Mouse (Mus musculus) MEL (cell line): ENCODE data around the gene Glo1. TPM values are rescaled to one million over a fixed set of nuclear protein-coding genes. Genes with fewer than 3 reads are reported as not detected.

Experiments used
- DNase-seq: peaks from one replicate; pipeline ENCODE4 v3.0.0; 2011; ENCODE audit warnings: low read depth, low spot score
- H3K27ac ChIP-seq: 2 replicates; pipeline ENCODE4 v1.5.1; 2012; ENCODE audit warnings: low read depth, mild to moderate bottlenecking, control low read depth, low read length, moderate library complexity; ENCODE audit not compliant: control insufficient read depth
- H3K27me3 ChIP-seq, 2 experiments: fragments of 150-350 bp in 1 of 2; sonication (generic) in 1 of 2; 2 replicates each; pipeline ENCODE4 v1.6.1; 2012; ENCODE audit warnings: low read length in 2 of 2, mild to moderate bottlenecking in 2 of 2, improper control_type of control experiment in 1 of 2, moderate library complexity in 1 of 2; ENCODE audit not compliant: insufficient read depth in 2 of 2, control insufficient read depth in 1 of 2
- H3K36me3 ChIP-seq, 2 experiments: 2 replicates each; pipeline ENCODE4 v1.6.1; 2012 to 2014; ENCODE audit warnings: low read length in 2 of 2, improper control_type of control experiment in 1 of 2, inconsistent platforms in 1 of 2, mild to moderate bottlenecking in 1 of 2; ENCODE audit not compliant: insufficient read depth in 2 of 2, control insufficient read depth in 1 of 2
- H3K4me1 ChIP-seq, 2 experiments: fragments of 150-350 bp in 1 of 2; sonication (generic) in 1 of 2; 2 replicates each; pipeline ENCODE4 v1.6.1; 2012; ENCODE audit warnings: low read length in 2 of 2, improper control_type of control experiment in 1 of 2, mild to moderate bottlenecking in 1 of 2; ENCODE audit not compliant: insufficient read depth in 2 of 2, control insufficient read depth in 1 of 2
- H3K4me3 ChIP-seq, 2 experiments: fragments of 150-350 bp in 1 of 2; sonication (generic) in 1 of 2; 2 replicates each; pipeline ENCODE4 v1.5.1; 2012; ENCODE audit warnings: low read depth in 2 of 2, low read length in 2 of 2, mild to moderate bottlenecking in 2 of 2, moderate library complexity in 2 of 2, control low read depth in 1 of 2, improper control_type of control experiment in 1 of 2; ENCODE audit not compliant: control insufficient read depth in 1 of 2, insufficient read depth in 1 of 2
- H3K79me2 ChIP-seq: 2 replicates; pipeline ENCODE4 v1.6.1; 2012; ENCODE audit warnings: mild to moderate bottlenecking, low read length, moderate library complexity; ENCODE audit not compliant: control insufficient read depth, poor library complexity, insufficient read depth
- H3K9ac ChIP-seq: 2 replicates; pipeline ENCODE4 v1.6.1; 2012; ENCODE audit warnings: low read depth, mild to moderate bottlenecking, control low read depth, low read length, moderate library complexity; ENCODE audit not compliant: control insufficient read depth, poor library complexity, severe bottlenecking
- H3K9me3 ChIP-seq: fragments of 150-350 bp; sonication (generic); replicated peaks from 2 replicates; pipeline ENCODE4 v1.6.1; 2012; ENCODE audit warnings: mild to moderate bottlenecking, low read length, improper control_type of control experiment, moderate library complexity; ENCODE audit not compliant: insufficient read depth
- BHLHE40 ChIP-seq: IDR thresholded peaks from 2 replicates; pipeline ENCODE4 v1.6.1; 2012; ENCODE audit warnings: low read depth, mild to moderate bottlenecking, inconsistent platforms, low read length, improper control_type of control experiment, borderline replicate concordance
- E2F4 ChIP-seq: IDR thresholded peaks from 2 replicates; pipeline ENCODE4 v1.6.1; 2011; ENCODE audit warnings: low read depth, low read length, improper control_type of control experiment, borderline replicate concordance
- EP300 ChIP-seq, 2 experiments: IDR thresholded peaks; 2 replicates each; pipeline ENCODE4 v1.6.1; 2011; ENCODE audit warnings: improper control_type of control experiment in 2 of 2, low read length in 2 of 2, low read depth in 1 of 2, mild to moderate bottlenecking in 1 of 2
- GABPA ChIP-seq: IDR thresholded peaks from 2 replicates; pipeline ENCODE4 v1.6.1; 2012; ENCODE audit warnings: low read depth, mild to moderate bottlenecking, inconsistent platforms, low read length, improper control_type of control experiment, moderate library complexity
- GATA1 ChIP-seq: IDR thresholded peaks from 2 replicates; pipeline ENCODE4 v1.6.1; 2011; ENCODE audit warnings: low read depth, low read length, improper control_type of control experiment
- MAFK ChIP-seq: IDR thresholded peaks from 2 replicates; pipeline ENCODE4 v1.6.1; 2011; ENCODE audit warnings: low read depth, mild to moderate bottlenecking, low read length, improper control_type of control experiment, borderline replicate concordance
- MAZ ChIP-seq: IDR thresholded peaks from 2 replicates; pipeline ENCODE4 v1.6.1; 2012; ENCODE audit warnings: low read depth, mild to moderate bottlenecking, inconsistent platforms, low read length, improper control_type of control experiment
- NRF1 ChIP-seq: IDR thresholded peaks from 2 replicates; pipeline ENCODE4 v1.6.1; 2014; ENCODE audit warnings: low read depth, mild to moderate bottlenecking, inconsistent platforms, low read length, improper control_type of control experiment, moderate library complexity; ENCODE audit not compliant: poor library complexity, insufficient read depth, severe bottlenecking
- POLR2AphosphoS2 ChIP-seq: IDR thresholded peaks from 2 replicates; pipeline ENCODE4 v1.6.1; 2011; ENCODE audit warnings: low read length, improper control_type of control experiment
- RAD21 ChIP-seq: IDR thresholded peaks from 2 replicates; pipeline ENCODE4 v1.6.1; 2011; ENCODE audit warnings: mild to moderate bottlenecking, low read depth, low read length, improper control_type of control experiment
- TAL1 ChIP-seq: IDR thresholded peaks from 2 replicates; pipeline ENCODE4 v1.6.1; 2012; ENCODE audit warnings: mild to moderate bottlenecking, inconsistent platforms, low read length, moderate library complexity, mixed read lengths
- polyA plus RNA-seq, 2 experiments: library from polyadenylated mRNA; stranded (reverse) in 1 of 2; unstranded in 1 of 2; fragments of >175 nt in 1 of 2; fragments of >200 nt in 1 of 2; gene quantifications; 2 replicates each; pipeline versions ENCODE4 v1.2.1 to v1.2.4; 2012; ENCODE audit warnings: low replicate concordance in 2 of 2, low read depth in 1 of 2; ENCODE audit not compliant: insufficient read length in 2 of 2, insufficient read depth in 1 of 2, missing spikeins in 1 of 2
- total RNA-seq: library from RNA; depleted of rRNA; stranded (reverse); fragments of 300-350 nt; gene quantifications from 2 replicates; pipeline ENCODE4 v1.2.3, GENCODE M21; 2012; rRNA removed

Gene Glo1
- total and polyA plus RNA-seq, 3 experiments, result 58.5 to 288 (median 260) TPM

GRCm38 (mm10) chr17:30549899-30550773 is 76.5 kb downstream of the Glo1 start:
- H3K36me3 ChIP-seq, result no peaks in the 10 kb centered on the region
- TF ChIP-seq EP300 (IDR thresholded peaks at IDR 0.05; ENCODE audit: low read depth in 1 of 2, low read length in 2 of 2) (no peak), NRF1 (no peak), TAL1 (no peak)
- no peaks in the 10 kb centered on the region for H3K79me2 ChIP-seq
- no peak overlapping the region for H3K27ac ChIP-seq
- DNase-seq, result no peak
- H3K27me3 ChIP-seq, result no peaks in the 10 kb centered on the region
- no peak overlapping the region for H3K9ac ChIP-seq
- no peaks in the 10 kb centered on the region for H3K4me1 ChIP-seq
- H3K4me3 ChIP-seq, result no peak overlapping the region
- no peaks in the 10 kb centered on the region for H3K9me3 ChIP-seq

GRCm38 (mm10) chr17:30539098-30539497 is 87.6 kb downstream of the Glo1 start:
- Histone ChIP-seq H3K27ac (no peak overlapping the region), H3K4me3 (no peak overlapping the region), H3K79me2 (no peaks in the 10 kb centered on the region; the same call in 1 of the 2 replicates), H3K36me3 (0 out of 4 replicates have a peak, but pooled peaks cover 0 to 1% of the 10 kb centered on the region in 2 experiments), H3K4me1 (no peaks in the 10 kb centered on the region), H3K9me3 (no peaks in the 10 kb centered on the region), H3K9ac (no peak overlapping the region), H3K27me3 (no peaks in the 10 kb centered on the region)
- no peak for DNase-seq
- TF ChIP-seq E2F4 (no peak), MAFK (no peak), GABPA (no peak), RAD21 (no peak), TAL1 (no peak)

GRCm38 (mm10) chr17:30536651-30537050 is 90.0 kb downstream of the Glo1 start:
- Histone ChIP-seq H3K4me1 (no peaks in the 10 kb centered on the region), H3K27me3 (no peaks in the 10 kb centered on the region), H3K27ac (no peak overlapping the region), H3K9me3 (no peaks in the 10 kb centered on the region), H3K36me3 (no peaks in the 10 kb centered on the region), H3K9ac (no peak overlapping the region), H3K4me3 (no peak overlapping the region), H3K79me2 (no peaks in the 10 kb centered on the region; the same call in 1 of the 2 replicates)
- no peak for DNase-seq
- no peak for TF ChIP-seq RAD21
- TF ChIP-seq MAZ, result no peak
- no peak for TF ChIP-seq GATA1
- TF ChIP-seq POLR2AphosphoS2, result no peak
- TF ChIP-seq BHLHE40, result no peak
- no peak for TF ChIP-seq E2F4

Other genes with a start within 250 kb of the Glo1 start
- 24.7 and 28.8 TPM in 2 replicates for gene Btbd9, start 50.4 kb downstream of the Glo1 start, total RNA-seq
- 10 to 100 TPM in 1 of 2 experiments, not detected in 1; 33.8 TPM for gene Btbd9, start 50.4 kb downstream of the Glo1 start, polyA plus RNA-seq
- 12.3 and 15.4 TPM in 2 replicates for gene Dnah8, start 2.5 kb downstream of the Glo1 start, total RNA-seq
- gene Dnah8, start 2.5 kb downstream of the Glo1 start, polyA plus RNA-seq, result 100 to 1,000 TPM in 1 of 2 experiments, 10 to 100 TPM in 1; 19.5 to 143 TPM